8 mouse cellular contexts compared by ENCODE assay signal in the genomic region with DNA sequence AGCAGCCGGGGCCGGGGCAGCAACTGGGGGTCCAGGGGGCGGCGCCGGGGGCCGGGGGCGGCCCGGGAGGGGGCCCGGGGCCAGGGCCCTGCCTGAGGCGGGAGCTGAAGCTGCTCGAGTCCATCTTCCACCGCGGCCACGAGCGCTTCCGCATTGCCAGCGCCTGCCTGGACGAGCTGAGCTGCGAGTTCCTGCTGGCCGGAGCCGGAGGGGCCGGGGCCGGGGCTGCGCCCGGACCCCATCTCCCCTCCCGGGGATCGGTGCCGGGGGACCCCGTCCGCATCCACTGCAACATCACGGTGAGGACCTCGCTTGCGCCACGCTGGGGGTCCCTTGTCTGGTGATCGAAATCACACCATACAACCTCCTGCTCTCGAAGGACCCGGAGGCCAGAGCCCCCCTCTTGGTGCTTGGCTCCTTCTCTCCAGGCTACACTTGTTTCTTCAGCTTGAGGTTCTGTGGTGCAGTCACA. TPM values are rescaled to one million over a fixed set of nuclear protein-coding genes. Genes with fewer than 3 reads are reported as not detected.
DNase-seq lines count a peak whose midpoint lies in the region; ATAC-seq and TF ChIP-seq lines count a peak whose summit lies in the region.

No protein-coding gene starts in this region.

- ATAC-seq in limb, embryonic 12.5 days (ENCODE audit: insufficient number of reproducible peaks, insufficient read depth, low FRiP score, low TSS enrichment, low read depth): peak; percentile 38
- ATAC-seq in midbrain, embryonic 14.5 days (ENCODE audit: low FRiP score, low TSS enrichment): no peak; the same call in none of the 2 replicates

- TF ChIP-seq CTCF in embryonic fibroblast, embryonic 13.5 days (IDR thresholded peaks at IDR 0.05; ENCODE audit: borderline replicate concordance, insufficient read depth, low read length): no peak

- peak overlapping the region; percentile 98 for H3K9ac ChIP-seq in limb, embryonic 12.5 days (replicated peaks)
- H3K9ac ChIP-seq in midbrain, embryonic 14.5 days (replicated peaks; ENCODE audit: low read length): peak overlapping the region; percentile 98

- peak overlapping the region; percentile 1 for H3K27ac ChIP-seq in embryonic fibroblast, embryonic 13.5 days (ENCODE audit: insufficient read depth, low read length)
- H3K27ac ChIP-seq in limb, embryonic 12.5 days: peak overlapping the region; percentile 96
- peak overlapping the region; percentile 95 for H3K27ac ChIP-seq in midbrain, embryonic 14.5 days (replicated peaks; ENCODE audit: low read depth, low read length)

- no peaks in the 10 kb centered on the region for H3K27me3 ChIP-seq in limb, embryonic 12.5 days
- H3K27me3 ChIP-seq in midbrain, embryonic 14.5 days (ENCODE audit: control insufficient read depth, insufficient read depth, low read length): no peaks in the 10 kb centered on the region

- H3K4me3 ChIP-seq in embryonic fibroblast, embryonic 13.5 days (ENCODE audit: insufficient read depth, low read length): peak overlapping the region; percentile 75
- peak overlapping the region; percentile 99 for H3K4me3 ChIP-seq in limb, embryonic 12.5 days (replicated peaks)
- H3K4me3 ChIP-seq in midbrain, embryonic 14.5 days (replicated peaks; ENCODE audit: low read depth, low read length): peak overlapping the region; percentile 99

- H3K4me2 ChIP-seq in limb, embryonic 12.5 days: peak overlapping the region; percentile 92
- peak overlapping the region; percentile 92 for H3K4me2 ChIP-seq in midbrain, embryonic 14.5 days (ENCODE audit: low read length)

- no peaks in the 10 kb centered on the region for H3K9me3 ChIP-seq in limb, embryonic 12.5 days
- H3K9me3 ChIP-seq in midbrain, embryonic 14.5 days (ENCODE audit: control insufficient read depth, low read length): no peaks in the 10 kb centered on the region

- peak; percentile 35 to 40 for DNase-seq in lung, adult 18-20 months
- DNase-seq in lung, postnatal 25 days (ENCODE audit: low spot score): no peak
- DNase-seq in adrenal gland, postnatal 14 days: peak; percentile 70
- DNase-seq in heart, postnatal 4 days: peak; percentile 54
- DNase-seq in midbrain, embryonic 14.5 days: peak; percentile 33
- DNase-seq in urinary bladder, postnatal 4 days (ENCODE audit: low spot score in 2 of 2): peak; percentile 45 to 62

- H3K36me3 ChIP-seq in limb, embryonic 12.5 days: peaks cover 36% of the 10 kb centered on the region
- peaks cover 28% of the 10 kb centered on the region for H3K36me3 ChIP-seq in midbrain, embryonic 14.5 days (ENCODE audit: control insufficient read depth, insufficient read depth, low read length)

- H3K4me1 ChIP-seq in embryonic fibroblast, embryonic 13.5 days (ENCODE audit: control insufficient read depth, insufficient read depth, low read length): no peaks in the 10 kb centered on the region; the same call in 1 of the 2 replicates
- peaks cover 30% of the 10 kb centered on the region for H3K4me1 ChIP-seq in limb, embryonic 12.5 days (replicated peaks)
- peaks cover 32% of the 10 kb centered on the region for H3K4me1 ChIP-seq in midbrain, embryonic 14.5 days (ENCODE audit: control insufficient read depth, insufficient read depth, low read length)

- 0% methylated on average over 23 of the region's 37 CpGs for WGBS in limb, embryonic 12.5 days
- WGBS in midbrain, embryonic 14.5 days: under 1% methylated on average over 32 of the region's 37 CpGs

- no peak for TF ChIP-seq POLR2A in embryonic fibroblast, embryonic 13.5 days (IDR thresholded peaks at IDR 0.05; ENCODE audit: low read depth, low read length)

RNA-seq across cellular contexts. Expression of a gene that starts 0.4 kb away (rescaled TPM):
- total RNA-seq in adrenal gland, postnatal 14 days (2021): 57.2 and 65.2 TPM in 2 replicates
- 77.4 and 84.9 TPM in 2 replicates for polyA plus RNA-seq in embryonic fibroblast, embryonic 13.5 days (2011; ENCODE audit: insufficient read length, low read depth, missing spikeins)
- 10 to 100 TPM; 37.9 to 40.0 TPM for total RNA-seq in heart, postnatal 4 days (2021)
- 15.9 and 18.1 TPM in 2 replicates for polyA plus RNA-seq in limb, embryonic 12.5 days (2016; fragmentation: Nextera tagmentation; extraction: Ambion mirVana)
- polyA plus RNA-seq in midbrain, embryonic 14.5 days (2014; fragmentation: Nextera tagmentation; extraction: Ambion mirVana): 22.2 and 25.0 TPM in 2 replicates

RNA-seq across cellular contexts. Expression of a gene that starts 9.3 kb away (rescaled TPM):
- 3.6 and 4.1 TPM in 2 replicates for total RNA-seq in adrenal gland, postnatal 14 days (2021)
- 0.22 and 0.39 TPM in 2 replicates for polyA plus RNA-seq in embryonic fibroblast, embryonic 13.5 days (2011; ENCODE audit: insufficient read length, low read depth, missing spikeins)
- under 1 TPM; 0.09 to 0.17 TPM for total RNA-seq in heart, postnatal 4 days (2021)
- polyA plus RNA-seq in limb, embryonic 12.5 days (2016; fragmentation: Nextera tagmentation; extraction: Ambion mirVana): 0.51 and 0.81 TPM in 2 replicates
- polyA plus RNA-seq in midbrain, embryonic 14.5 days (2014; fragmentation: Nextera tagmentation; extraction: Ambion mirVana): 29.6 and 31.5 TPM in 2 replicates

RNA-seq across cellular contexts. Expression of a gene that starts 57.4 kb away (rescaled TPM):
- total RNA-seq in adrenal gland, postnatal 14 days (2021): 11.7 and 14.1 TPM in 2 replicates
- 0.17 TPM in 1 of 2 replicates, not detected in the other for polyA plus RNA-seq in embryonic fibroblast, embryonic 13.5 days (2011; ENCODE audit: insufficient read length, low read depth, missing spikeins)
- total RNA-seq in heart, postnatal 4 days (2021): 10 to 100 TPM; 23.5 to 23.8 TPM
- 3.5 and 3.7 TPM in 2 replicates for polyA plus RNA-seq in limb, embryonic 12.5 days (2016; fragmentation: Nextera tagmentation; extraction: Ambion mirVana)
- 0.57 and 2.0 TPM in 2 replicates for polyA plus RNA-seq in midbrain, embryonic 14.5 days (2014; fragmentation: Nextera tagmentation; extraction: Ambion mirVana)

RNA-seq across cellular contexts. Expression of a gene that starts 59.0 kb away (rescaled TPM):
- 20.8 and 28.2 TPM in 2 replicates for total RNA-seq in adrenal gland, postnatal 14 days (2021)
- polyA plus RNA-seq in embryonic fibroblast, embryonic 13.5 days (2011; ENCODE audit: insufficient read length, low read depth, missing spikeins): 23.2 and 24.1 TPM in 2 replicates
- total RNA-seq in heart, postnatal 4 days (2021): 10 to 100 TPM; 20.4 to 21.5 TPM
- 15.5 and 15.7 TPM in 2 replicates for polyA plus RNA-seq in limb, embryonic 12.5 days (2016; fragmentation: Nextera tagmentation; extraction: Ambion mirVana)
- polyA plus RNA-seq in midbrain, embryonic 14.5 days (2014; fragmentation: Nextera tagmentation; extraction: Ambion mirVana): 26.1 and 33.6 TPM in 2 replicates

Comparison
In these comparisons a context has a peak if more than half of its experiments do, and no peak if none do; other contexts are left out.
1. H3K27ac ChIP-seq: peak in every context shown above with its lines; median percentile 96 in limb, embryonic 12.5 days; 95 in midbrain, embryonic 14.5 days; 1 in embryonic fibroblast, embryonic 13.5 days.
2. RNA of a gene that starts 9.3 kb away (polyA plus RNA-seq): 29.6 to 31.5 TPM in midbrain, embryonic 14.5 days; 0.51 to 0.81 TPM in limb, embryonic 12.5 days and 0.22 to 0.39 TPM in embryonic fibroblast, embryonic 13.5 days; every median in the first group is over 10 times any median in the second.
3. Peak in every context shown above with its lines, with median percentiles within 50 percentile points of each other: H3K4me3 ChIP-seq.